Mouse (Mus musculus) olfactory bulb, adult 2 months (tissue): ENCODE results near the gene Wdr1. TPM values are rescaled to one million over a fixed set of nuclear protein-coding genes. Genes with fewer than 3 reads are reported as not detected.

ENCODE experiments used
- H3K27ac ChIP-seq: fragments of 200-500 bp; 2 replicates; pipeline ENCODE4 v1.5.1; 2012; ENCODE audit warnings: low read depth, low read length; ENCODE audit not compliant: insufficient read depth
- H3K4me1 ChIP-seq: fragments of 200-500 bp; 2 replicates; pipeline ENCODE4 v1.6.1; 2012; ENCODE audit warnings: low read length; ENCODE audit not compliant: control insufficient read depth, insufficient read depth
- H3K4me3 ChIP-seq: fragments of 200-500 bp; 2 replicates; pipeline ENCODE4 v1.5.1; 2012; ENCODE audit warnings: mild to moderate bottlenecking, low read depth, low read length, moderate library complexity; ENCODE audit not compliant: insufficient read depth
- CTCF ChIP-seq: fragments of 200-500 bp; IDR thresholded peaks from 2 replicates; pipeline ENCODE4 v1.5.1; 2012; ENCODE audit warnings: low read depth, mild to moderate bottlenecking, low read length, moderate library complexity; ENCODE audit not compliant: insufficient read depth
- POLR2A ChIP-seq: fragments of 200-500 bp; IDR thresholded peaks from 2 replicates; pipeline ENCODE4 v1.6.1; 2012; ENCODE audit warnings: mild to moderate bottlenecking, low read depth, low read length, moderate library complexity; ENCODE audit not compliant: insufficient read depth
- WGBS: fragments of 180-500 bp; shearing (Covaris S2); methylation state at CpG from one replicate; pipeline ENCODE4 v1.1.7; 2018; 5-methylcytosine and 5-hydroxymethylcytosine counted together
- polyA plus RNA-seq: library from polyadenylated mRNA; stranded (reverse); fragments of >200 nt; gene quantifications from 2 replicates; pipeline ENCODE4 v1.2.4, GENCODE M21; 2012; ENCODE audit warnings: low replicate concordance; ENCODE audit not compliant: missing spikeins, insufficient read depth, insufficient read length

Gene Wdr1
- polyA plus RNA-seq, 1 experiment, result 427 TPM

- Histone ChIP-seq H3K27ac (no peak within 1 kb of the TSS), H3K4me1 (no peaks in the 10 kb centered on the region), H3K4me3 (no peak within 1 kb of the TSS)
- no peak for TF ChIP-seq POLR2A
- TF ChIP-seq CTCF, result no peak
- WGBS, result 96% methylated on average over 4 of the region's 4 CpGs
Measured at GRCm38 (mm10) chr5:38502992-38503391, 60.0 kb downstream of the Wdr1 start, which contains the start of gene Slc2a9. Gene Slc2a9 (minus strand): TSS chr5:38503143.

GRCm38 (mm10) chr5:38500043-38500442, 63.0 kb downstream of the Wdr1 start:
- TF ChIP-seq POLR2A, result no peak
- TF ChIP-seq CTCF, result no peak
- Histone ChIP-seq H3K4me1 (no peaks in the 10 kb centered on the region), H3K4me3 (no peak overlapping the region), H3K27ac (no peak overlapping the region)
- 93% methylated on average over 8 of the region's 8 CpGs for whole genome bisulfite sequencing

GRCm38 (mm10) chr5:38499316-38499811, 63.7 kb downstream of the Wdr1 start:
- Histone ChIP-seq H3K27ac (peak overlapping the region; percentile 37; the same call in 1 of the 2 replicates), H3K4me1 (no peaks in the 10 kb centered on the region), H3K4me3 (no peak overlapping the region)
- WGBS, result 54% methylated on average over 7 of the region's 7 CpGs
- TF ChIP-seq POLR2A (no peak), CTCF (no peak)

GRCm38 (mm10) chr5:38498479-38498878, 64.5 kb downstream of the Wdr1 start:
- Histone ChIP-seq H3K27ac (0 out of 2 replicates have a peak overlapping the region, but pooled peaks have one; percentile 7), H3K4me1 (no peaks in the 10 kb centered on the region), H3K4me3 (no peak overlapping the region)
- no peak for TF ChIP-seq POLR2A
- TF ChIP-seq CTCF, result no peak
- WGBS, result 66% methylated on average over 5 of the region's 5 CpGs

- no peak overlapping the region for H3K4me3 ChIP-seq
- H3K4me1 ChIP-seq, result no peaks in the 10 kb centered on the region
- no peak for TF ChIP-seq POLR2A
- no peak for TF ChIP-seq CTCF
- H3K27ac ChIP-seq, result no peak overlapping the region
- 85% methylated on average over 8 of the region's 8 CpGs for WGBS
Measured at GRCm38 (mm10) chr5:38496491-38497057, 66.4 kb downstream of the Wdr1 start.

- peaks cover 2% of the 10 kb centered on the region; the same call in 1 of the 2 replicates for H3K4me1 ChIP-seq
- TF ChIP-seq CTCF (no peak), POLR2A (no peak)
- H3K27ac ChIP-seq, result no peak overlapping the region
- H3K4me3 ChIP-seq, result no peak overlapping the region
- WGBS, result 92% methylated on average over 6 of the region's 6 CpGs
Measured at GRCm38 (mm10) chr5:38493890-38494289, 69.1 kb downstream of the Wdr1 start.

- H3K4me1 ChIP-seq, result peaks cover 13% of the 10 kb centered on the region
- TF ChIP-seq CTCF, result no peak
- TF ChIP-seq POLR2A, result no peak
- WGBS, result 91% methylated on average over 8 of the region's 8 CpGs
- H3K27ac ChIP-seq, result no peak overlapping the region
- H3K4me3 ChIP-seq, result no peak overlapping the region
Measured at GRCm38 (mm10) chr5:38491763-38492162, 71.3 kb downstream of the Wdr1 start.

- Histone ChIP-seq H3K4me3 (no peak overlapping the region), H3K4me1 (peaks cover 16% of the 10 kb centered on the region), H3K27ac (no peak overlapping the region)
- TF ChIP-seq CTCF (no peak), POLR2A (no peak)
- 97% methylated on average over 4 of the region's 4 CpGs for WGBS
Measured at GRCm38 (mm10) chr5:38489739-38490138, 73.3 kb downstream of the Wdr1 start.

- H3K4me3 ChIP-seq, result no peak overlapping the region
- TF ChIP-seq POLR2A (no peak), CTCF (no peak)
- no peak overlapping the region for H3K27ac ChIP-seq
- 87% methylated on average over 20 of the region's 20 CpGs for WGBS
- H3K4me1 ChIP-seq, result peaks cover 16% of the 10 kb centered on the region
Measured at GRCm38 (mm10) chr5:38488673-38489615, 74.1 kb downstream of the Wdr1 start.
